Mouse (Mus musculus): ENCODE measurements around the gene Kbtbd12. TPM values are rescaled to one million over a fixed set of nuclear protein-coding genes. Genes with fewer than 3 reads are reported as not detected.

Gene Kbtbd12
- polyA plus RNA-seq (2014; fragmentation: Illumina TruSeq; extraction: RNeasy Lipid Tissue Mini Kit (QIAGEN cat#74804); ENCODE audit: low read depth, low replicate concordance) = 32.9 TPM

GRCm38 (mm10) chr6:88637611-88638301 lies at the start of gene Kbtbd12:
Gene Kbtbd12, minus strand, starts transcription at chr6:88637950.

GRCm38 (mm10) chr6:88518404-88519263 lies 119.1 kb downstream of the Kbtbd12 start, which contains the start of gene Sec61a1:
Gene Sec61a1, minus strand, starts transcription at chr6:88518905.

Other genes starting within 250 kb of the Kbtbd12 start
- 4.5 TPM for gene Eefsec, start 191.4 kb downstream of the Kbtbd12 start, polyA plus RNA-seq (2014; fragmentation: Illumina TruSeq; extraction: RNeasy Lipid Tissue Mini Kit (QIAGEN cat#74804); ENCODE audit: low read depth, low replicate concordance)
- 24.5 TPM for gene Ruvbl1, start 172.5 kb downstream of the Kbtbd12 start, polyA plus RNA-seq (2014; fragmentation: Illumina TruSeq; extraction: RNeasy Lipid Tissue Mini Kit (QIAGEN cat#74804); ENCODE audit: low read depth, low replicate concordance)
- 35.6 TPM for gene Sec61a1, start 119.0 kb downstream of the Kbtbd12 start, polyA plus RNA-seq (2014; fragmentation: Illumina TruSeq; extraction: RNeasy Lipid Tissue Mini Kit (QIAGEN cat#74804); ENCODE audit: low read depth, low replicate concordance)
- 74.3 TPM for gene Mgll, start 86.5 kb upstream of the Kbtbd12 start, polyA plus RNA-seq (2014; fragmentation: Illumina TruSeq; extraction: RNeasy Lipid Tissue Mini Kit (QIAGEN cat#74804); ENCODE audit: low read depth, low replicate concordance)
- 24.7 TPM for gene Abtb1, start 204.0 kb upstream of the Kbtbd12 start, polyA plus RNA-seq (2014; fragmentation: Illumina TruSeq; extraction: RNeasy Lipid Tissue Mini Kit (QIAGEN cat#74804); ENCODE audit: low read depth, low replicate concordance)
- gene Podxl2, start 237.1 kb upstream of the Kbtbd12 start, polyA plus RNA-seq (2014; fragmentation: Illumina TruSeq; extraction: RNeasy Lipid Tissue Mini Kit (QIAGEN cat#74804); ENCODE audit: low read depth, low replicate concordance) = 12.8 TPM